Mouse (Mus musculus): Measurements from ENCODE around the gene 1110002E22Rik. TPM values are rescaled to one million over a fixed set of nuclear protein-coding genes. Genes with fewer than 3 reads are reported as not detected.

The 1110002E22Rik gene
- polyA plus RNA-seq, 1 experiment: 0.05 TPM

GRCm38 (mm10) chr3:138062673-138063072 lies 2.2 kb upstream of the 1110002E22Rik start:
- whole genome bisulfite sequencing: 37% methylated on average over 4 of the region's 4 CpGs
- DNase-seq (ENCODE audit: low read depth in 1 of 2, low spot score in 2 of 2): no peak
- H3K4me3 ChIP-seq (ENCODE audit: extremely low read depth, insufficient read depth, insufficient read length): no peak overlapping the region
- H3K4me1 ChIP-seq (ENCODE audit: control insufficient read depth, insufficient read depth, insufficient read length): no peaks in the 10 kb centered on the region
- H3K27me3 ChIP-seq (ENCODE audit: control insufficient read depth, insufficient read depth, low read length): no peaks in the 10 kb centered on the region
- H3K27ac ChIP-seq (ENCODE audit: insufficient read depth, low read length): no peak overlapping the region
- H3K36me3 ChIP-seq (ENCODE audit: control insufficient read depth, insufficient read depth, low read length): no peaks in the 10 kb centered on the region
- TF ChIP-seq POLR2A (IDR thresholded peaks at IDR 0.05; ENCODE audit: low read depth, low read length) (no peak), CTCF (IDR thresholded peaks at IDR 0.05; ENCODE audit: extremely low read depth, insufficient read depth, insufficient read length, insufficient replicate concordance) (no peak)

- Histone ChIP-seq H3K27ac (ENCODE audit: insufficient read depth, low read length) (no peak overlapping the region), H3K36me3 (ENCODE audit: control insufficient read depth, insufficient read depth, low read length) (no peaks in the 10 kb centered on the region), H3K4me1 (ENCODE audit: control insufficient read depth, insufficient read depth, insufficient read length) (no peaks in the 10 kb centered on the region), H3K4me3 (ENCODE audit: extremely low read depth, insufficient read depth, insufficient read length) (no peak overlapping the region), H3K27me3 (ENCODE audit: control insufficient read depth, insufficient read depth, low read length) (no peaks in the 10 kb centered on the region)
- DNase-seq (ENCODE audit: low read depth in 1 of 2, low spot score in 2 of 2): no peak
- TF ChIP-seq CTCF (IDR thresholded peaks at IDR 0.05; ENCODE audit: extremely low read depth, insufficient read depth, insufficient read length, insufficient replicate concordance): no peak
- WGBS: 60% methylated on average over 14 of the region's 14 CpGs
Measured at GRCm38 (mm10) chr3:138063731-138064329, 1.0 kb upstream of the 1110002E22Rik start.

GRCm38 (mm10) chr3:138065930-138066329 lies 1.1 kb downstream of the 1110002E22Rik start:
- H3K27me3 ChIP-seq (ENCODE audit: control insufficient read depth, insufficient read depth, low read length): no peaks in the 10 kb centered on the region
- no peaks in the 10 kb centered on the region for H3K36me3 ChIP-seq (ENCODE audit: control insufficient read depth, insufficient read depth, low read length)
- no peak for TF ChIP-seq CTCF (IDR thresholded peaks at IDR 0.05; ENCODE audit: extremely low read depth, insufficient read depth, insufficient read length, insufficient replicate concordance)
- no peak for TF ChIP-seq POLR2A (IDR thresholded peaks at IDR 0.05; ENCODE audit: low read depth, low read length)
- no peak overlapping the region for H3K27ac ChIP-seq (ENCODE audit: insufficient read depth, low read length)
- 93% methylated on average over 16 of the region's 16 CpGs for WGBS
- no peak overlapping the region for H3K4me3 ChIP-seq (ENCODE audit: extremely low read depth, insufficient read depth, insufficient read length)
- no peaks in the 10 kb centered on the region for H3K4me1 ChIP-seq (ENCODE audit: control insufficient read depth, insufficient read depth, insufficient read length)
- no peak for DNase-seq (ENCODE audit: low read depth in 1 of 2, low spot score in 2 of 2)

- Histone ChIP-seq H3K36me3 (ENCODE audit: control insufficient read depth, insufficient read depth, low read length) (no peaks in the 10 kb centered on the region), H3K27me3 (ENCODE audit: control insufficient read depth, insufficient read depth, low read length) (no peaks in the 10 kb centered on the region), H3K27ac (ENCODE audit: insufficient read depth, low read length) (no peak overlapping the region), H3K4me3 (ENCODE audit: extremely low read depth, insufficient read depth, insufficient read length) (no peak overlapping the region), H3K4me1 (ENCODE audit: control insufficient read depth, insufficient read depth, insufficient read length) (no peaks in the 10 kb centered on the region)
- 78% methylated on average over 20 of the region's 20 CpGs for WGBS
- TF ChIP-seq POLR2A (IDR thresholded peaks at IDR 0.05; ENCODE audit: low read depth, low read length) (no peak), CTCF (IDR thresholded peaks at IDR 0.05; ENCODE audit: extremely low read depth, insufficient read depth, insufficient read length, insufficient replicate concordance) (no peak)
- DNase-seq (ENCODE audit: low read depth in 1 of 2, low spot score in 2 of 2): no peak
Measured at GRCm38 (mm10) chr3:138066348-138066856, 1.6 kb downstream of the 1110002E22Rik start.

GRCm38 (mm10) chr3:138067288-138067687 lies 2.4 kb downstream of the 1110002E22Rik start, which contains the start of gene Gm5105:
Gm5105 (minus strand) TSS chr3:138067388.
- WGBS: 96% methylated on average over 12 of the region's 12 CpGs
- H3K27me3 ChIP-seq (ENCODE audit: control insufficient read depth, insufficient read depth, low read length): no peaks in the 10 kb centered on the region
- H3K36me3 ChIP-seq (ENCODE audit: control insufficient read depth, insufficient read depth, low read length): no peaks in the 10 kb centered on the region
- no peak within 1 kb of the TSS for H3K4me3 ChIP-seq (ENCODE audit: extremely low read depth, insufficient read depth, insufficient read length)
- DNase-seq (ENCODE audit: low read depth in 1 of 2, low spot score in 2 of 2): no peak
- no peaks in the 10 kb centered on the region for H3K4me1 ChIP-seq (ENCODE audit: control insufficient read depth, insufficient read depth, insufficient read length)
- TF ChIP-seq CTCF (IDR thresholded peaks at IDR 0.05; ENCODE audit: extremely low read depth, insufficient read depth, insufficient read length, insufficient replicate concordance) (no peak), POLR2A (IDR thresholded peaks at IDR 0.05; ENCODE audit: low read depth, low read length) (no peak)
- no peak within 1 kb of the TSS for H3K27ac ChIP-seq (ENCODE audit: insufficient read depth, low read length)

GRCm38 (mm10) chr3:138068103-138068502 lies 3.3 kb downstream of the 1110002E22Rik start:
- no peak overlapping the region for H3K27ac ChIP-seq (ENCODE audit: insufficient read depth, low read length)
- H3K27me3 ChIP-seq (ENCODE audit: control insufficient read depth, insufficient read depth, low read length): no peaks in the 10 kb centered on the region
- no peaks in the 10 kb centered on the region for H3K36me3 ChIP-seq (ENCODE audit: control insufficient read depth, insufficient read depth, low read length)
- H3K4me1 ChIP-seq (ENCODE audit: control insufficient read depth, insufficient read depth, insufficient read length): no peaks in the 10 kb centered on the region
- 89% methylated on average over 12 of the region's 12 CpGs for WGBS
- H3K4me3 ChIP-seq (ENCODE audit: extremely low read depth, insufficient read depth, insufficient read length): no peak overlapping the region
- TF ChIP-seq CTCF (IDR thresholded peaks at IDR 0.05; ENCODE audit: extremely low read depth, insufficient read depth, insufficient read length, insufficient replicate concordance) (no peak), POLR2A (IDR thresholded peaks at IDR 0.05; ENCODE audit: low read depth, low read length) (no peak)
- DNase-seq (ENCODE audit: low read depth in 1 of 2, low spot score in 2 of 2): no peak

- DNase-seq (ENCODE audit: low read depth in 1 of 2, low spot score in 2 of 2): no peak
- Histone ChIP-seq H3K4me3 (ENCODE audit: extremely low read depth, insufficient read depth, insufficient read length) (no peak overlapping the region), H3K27ac (ENCODE audit: insufficient read depth, low read length) (no peak overlapping the region), H3K4me1 (ENCODE audit: control insufficient read depth, insufficient read depth, insufficient read length) (no peaks in the 10 kb centered on the region), H3K27me3 (ENCODE audit: control insufficient read depth, insufficient read depth, low read length) (no peaks in the 10 kb centered on the region), H3K36me3 (ENCODE audit: control insufficient read depth, insufficient read depth, low read length) (no peaks in the 10 kb centered on the region)
- whole genome bisulfite sequencing: 78% methylated on average over 18 of the region's 18 CpGs
- no peak for TF ChIP-seq CTCF (IDR thresholded peaks at IDR 0.05; ENCODE audit: extremely low read depth, insufficient read depth, insufficient read length, insufficient replicate concordance)
- TF ChIP-seq POLR2A (IDR thresholded peaks at IDR 0.05; ENCODE audit: low read depth, low read length): no peak
Measured at GRCm38 (mm10) chr3:138069756-138070511, 5.1 kb downstream of the 1110002E22Rik start.
